Mouse (Mus musculus): ENCODE data around the gene Chrne.
A peak's percentile ranks its signal among the peaks of the same experiment; 100 is the strongest.

Gene Chrne

DNA sequence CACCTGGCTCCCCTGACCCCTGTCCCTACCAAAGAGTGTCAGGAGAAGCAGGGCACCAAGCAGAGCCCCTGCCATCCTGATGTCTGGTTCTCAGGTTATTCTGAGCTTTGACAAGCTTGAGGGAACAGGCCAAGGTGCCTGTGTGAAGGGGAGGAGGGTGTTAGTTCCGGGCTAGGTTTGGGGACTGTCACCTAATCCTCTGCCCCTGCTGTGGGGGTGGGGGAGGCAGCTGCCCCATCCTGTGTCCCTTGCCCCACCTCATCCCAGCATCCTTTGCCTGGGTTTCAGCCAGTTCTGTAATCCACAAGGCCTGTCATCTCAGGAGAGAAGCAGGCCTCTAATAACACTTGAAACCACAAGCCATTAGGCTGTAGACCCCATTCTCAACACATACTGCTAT, at the start of gene Chrne:
Chrne (minus strand) TSS at position 116 of the 400 bp plus-strand sequence.
- no peak for DNase-seq

DNA sequence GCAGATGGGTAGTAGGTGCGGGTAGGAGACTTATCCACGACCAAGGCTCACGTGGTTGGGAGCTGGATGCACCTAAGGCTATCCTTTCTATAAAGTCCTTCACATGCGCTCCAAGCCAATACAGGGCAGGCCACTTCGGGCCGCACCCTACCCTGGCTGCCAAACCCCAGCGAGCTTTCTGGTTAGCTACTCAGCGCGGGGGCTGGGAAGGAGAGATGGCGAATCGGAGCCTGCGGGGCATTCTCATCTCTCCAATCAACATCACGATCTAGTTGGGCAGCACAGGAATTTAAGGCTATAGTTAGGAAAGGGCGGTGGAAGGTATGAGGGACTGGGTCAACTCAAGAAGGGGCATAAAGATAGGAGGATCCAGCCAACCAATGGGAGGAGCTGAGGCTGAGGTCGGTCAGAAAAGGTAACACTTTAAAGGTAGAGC, 49.3 kb upstream of the Chrne start:
- no peak for DNase-seq

GRCm38 (mm10) chr11:70667271-70668150, 48.5 kb upstream of the Chrne start:
- no peak for DNase-seq

- DNase-seq: no peak
Measured at GRCm38 (mm10) chr11:70666687-70667086, 47.7 kb upstream of the Chrne start.

- DNase-seq: no peak
Measured at GRCm38 (mm10) chr11:70664741-70665140, 45.7 kb upstream of the Chrne start.

DNA sequence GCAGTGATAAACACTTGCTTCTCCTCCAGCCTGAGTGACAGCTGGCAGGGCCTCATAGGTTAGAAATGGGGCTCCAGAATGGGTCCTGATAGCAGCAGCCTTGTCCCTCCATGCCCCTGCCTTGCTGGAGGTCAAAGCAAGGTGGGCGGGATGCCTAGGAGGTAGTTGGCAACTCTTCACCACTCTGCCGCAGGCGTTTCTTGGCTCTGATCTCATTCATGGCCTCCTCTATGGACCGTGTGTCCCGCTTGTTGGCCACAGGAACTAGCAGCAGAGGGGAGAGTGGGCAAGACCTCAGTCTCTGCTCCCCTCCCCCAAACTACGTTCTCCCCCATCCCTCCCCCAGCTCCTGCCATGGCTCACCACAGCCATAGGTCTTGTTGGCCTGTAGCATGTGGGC, 44.9 kb upstream of the Chrne start:
- DNase-seq: no peak

- no peak for DNase-seq
Measured at GRCm38 (mm10) chr11:70663101-70663500, 44.1 kb upstream of the Chrne start.

- no peak for DNase-seq
Measured at GRCm38 (mm10) chr11:70660571-70660970, 41.6 kb upstream of the Chrne start.

- DNase-seq: no peak
Measured at GRCm38 (mm10) chr11:70658942-70659341, 39.9 kb upstream of the Chrne start.

DNA sequence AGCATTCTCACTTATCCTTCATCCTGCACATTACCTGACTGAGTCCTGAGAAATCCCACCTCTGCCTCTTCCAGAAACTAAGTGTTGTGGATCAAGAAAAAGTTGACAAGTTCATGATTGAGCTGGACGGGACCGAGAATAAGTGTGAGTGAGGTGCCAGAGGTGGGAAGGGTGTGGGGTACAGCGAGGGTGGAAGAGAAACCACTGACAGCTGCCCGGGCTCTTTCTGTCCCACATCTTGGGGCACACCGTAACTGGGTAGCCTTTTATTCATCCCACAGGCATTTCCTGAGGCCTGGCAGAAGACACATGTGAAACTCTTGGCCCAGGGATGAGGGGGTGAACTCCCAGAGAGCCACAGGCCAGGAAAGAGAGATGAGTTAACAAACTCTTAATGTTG, 39.5 kb upstream of the Chrne start:
- DNase-seq: no peak

GRCm38 (mm10) chr11:70657991-70658390, 39.0 kb upstream of the Chrne start:
- DNase-seq: no peak

DNA sequence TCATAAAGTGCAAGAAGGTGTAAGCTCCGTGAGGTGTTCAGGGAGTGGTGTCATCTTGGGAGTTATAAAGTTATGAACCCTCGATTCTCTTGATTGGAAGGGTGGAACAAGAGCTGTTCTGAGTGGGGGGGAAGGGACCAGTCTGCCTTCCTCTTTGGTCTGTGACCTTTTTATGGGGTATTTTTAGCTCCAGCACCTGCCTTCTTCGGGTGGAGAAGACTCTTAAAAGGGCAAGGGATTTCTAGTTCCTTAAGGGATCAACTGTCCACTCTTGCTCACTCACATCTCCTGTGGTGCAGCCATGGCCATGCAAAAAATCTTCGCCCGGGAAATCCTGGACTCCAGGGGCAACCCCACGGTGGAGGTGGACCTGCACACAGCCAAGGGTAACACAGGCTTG, 38.6 kb upstream of the Chrne start:
- DNase-seq: no peak

DNA sequence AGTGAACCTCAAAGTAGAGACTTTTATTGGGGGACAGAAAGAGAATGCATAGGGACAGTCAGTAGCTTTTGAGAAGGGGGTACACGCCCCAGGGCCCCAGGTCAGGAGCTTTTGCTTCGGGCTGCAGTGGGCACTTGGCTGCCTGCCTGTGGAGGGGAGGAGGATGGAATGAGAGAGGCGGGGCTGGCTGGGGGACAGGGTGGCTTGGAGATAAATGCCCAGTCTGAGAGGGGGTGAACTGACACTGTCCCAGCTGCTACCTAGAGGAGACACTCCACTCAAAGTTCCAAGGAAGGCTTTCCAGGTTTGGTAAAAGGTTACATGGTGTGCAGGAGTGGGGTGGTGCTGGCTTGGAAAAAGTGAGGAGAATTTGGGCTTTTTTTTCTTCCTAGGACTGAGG, 37.9 kb upstream of the Chrne start, which contains the start of gene Eno3:
Eno3 (plus strand) TSS at position 239 of the 400 bp plus-strand sequence.
- DNase-seq: no peak

GRCm38 (mm10) chr11:70656456-70656927, 37.5 kb upstream of the Chrne start:
- DNase-seq: no peak

GRCm38 (mm10) chr11:70655571-70656455, 36.8 kb upstream of the Chrne start:
- peak; percentile 58 for DNase-seq

GRCm38 (mm10) chr11:70654923-70655570, 36.0 kb upstream of the Chrne start:
- peak; percentile 78 for DNase-seq

DNA sequence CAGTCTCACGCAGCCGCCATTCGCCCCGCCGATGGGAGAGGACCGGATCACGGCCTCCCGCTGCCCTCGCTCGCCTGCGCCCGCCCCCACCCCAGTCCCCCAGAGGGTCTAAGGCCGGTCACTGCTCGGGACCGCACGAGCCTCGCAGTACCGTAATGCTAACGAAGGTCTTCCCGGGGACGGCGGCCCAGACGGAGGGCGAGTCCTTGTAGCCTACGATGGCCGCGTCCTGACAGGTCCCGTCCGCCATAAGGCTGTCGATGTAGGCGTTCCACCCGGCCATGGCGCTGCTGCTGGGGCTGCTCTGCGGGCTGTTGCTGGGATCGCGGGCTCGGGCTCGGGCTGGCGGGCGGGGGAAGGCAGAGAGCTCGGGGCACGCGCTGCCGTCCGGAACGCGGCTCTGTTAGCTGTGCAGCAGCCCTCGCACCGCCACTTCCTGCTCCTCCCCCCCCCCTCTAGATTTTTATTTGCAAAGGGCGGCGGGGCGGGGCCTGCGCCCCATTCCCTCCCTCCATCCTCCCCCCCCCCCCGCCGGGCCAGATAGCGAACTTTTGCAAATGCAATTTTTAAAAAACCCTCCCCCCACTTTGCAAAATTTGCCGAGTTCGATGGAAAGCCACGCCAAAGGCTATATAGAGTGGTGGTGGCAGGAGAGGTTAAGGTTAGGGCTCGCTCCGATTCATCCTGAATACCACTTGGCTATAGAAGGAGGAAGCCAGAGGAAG, 35.3 kb upstream of the Chrne start, which contains the start of gene Pfn1:
Pfn1 (minus strand) TSS at position 447 of the 725 bp plus-strand sequence.
- DNase-seq: peak; percentile 65

DNA sequence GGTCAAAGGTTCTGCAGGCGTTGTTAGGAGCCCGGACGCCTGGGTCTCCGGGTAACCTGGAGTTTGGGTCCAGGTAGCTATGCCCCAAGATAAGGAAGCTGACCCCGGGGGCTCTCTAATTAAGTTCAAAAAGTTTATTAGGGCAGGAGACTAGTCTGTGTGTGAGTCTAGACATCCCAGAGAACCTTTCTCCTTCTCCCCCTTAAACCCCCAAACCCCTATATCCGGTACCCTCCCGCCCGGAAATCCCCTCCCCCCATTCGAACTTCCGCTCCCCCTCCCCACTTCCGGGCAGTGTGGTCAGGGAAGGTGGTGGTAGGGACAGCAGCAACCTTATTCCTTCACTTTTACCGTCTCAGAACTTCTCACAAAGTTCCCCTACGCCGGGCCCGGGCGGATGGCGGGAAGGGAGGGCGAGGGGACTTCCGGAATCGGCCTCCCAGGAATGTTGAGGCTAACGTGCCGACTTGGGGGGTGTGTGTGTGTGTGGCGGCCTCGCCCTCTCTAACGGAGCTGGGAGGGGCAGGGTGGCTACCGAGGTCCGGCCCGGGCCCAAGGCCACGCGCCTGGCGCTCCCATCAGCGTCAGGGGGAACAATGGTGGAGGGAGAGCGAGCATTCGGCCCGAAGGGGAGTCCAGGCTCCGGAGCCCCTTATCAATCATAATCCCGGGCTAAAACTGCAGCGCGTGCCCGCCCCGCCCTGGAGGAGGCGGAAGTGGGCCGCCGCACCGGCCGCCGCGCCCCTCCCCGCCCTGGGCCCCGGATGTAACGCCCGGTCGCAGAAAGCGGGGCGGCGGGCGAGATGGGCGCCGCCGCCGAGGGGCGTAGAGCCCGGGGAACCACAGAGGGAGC, 34.6 kb upstream of the Chrne start:
- DNase-seq: peak; percentile 65

DNA sequence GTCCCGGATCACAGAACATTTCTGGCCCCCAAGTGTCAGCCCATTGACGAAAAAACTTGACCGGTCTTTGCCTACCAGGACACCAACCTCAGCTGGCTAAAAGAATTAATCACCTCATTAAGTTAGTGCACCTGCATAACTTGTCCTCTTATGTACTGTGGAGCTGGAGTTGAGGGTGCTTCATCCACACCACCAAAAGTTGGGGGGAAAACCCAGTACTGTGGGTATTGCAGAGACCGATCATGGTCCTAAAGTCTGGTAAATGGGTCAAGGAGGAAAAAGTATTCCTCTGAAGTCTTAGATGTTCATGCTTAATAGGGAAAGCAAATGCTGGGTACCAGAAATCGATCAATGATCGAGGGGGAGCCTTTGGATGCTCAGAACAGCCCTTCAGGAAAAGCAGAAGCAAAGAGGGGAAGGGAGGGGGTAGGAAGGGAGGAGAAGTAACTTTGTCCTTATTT, 33.9 kb upstream of the Chrne start:
- no peak for DNase-seq

- no peak for DNase-seq
Measured at GRCm38 (mm10) chr11:70652029-70652883, 33.2 kb upstream of the Chrne start.

Data from kidney, adult 9 months (tissue).